Mouse (Mus musculus): ENCODE measurements at regions not wholly inside any gene's neighbourhood (a gene's known extent, or its start where the extent isn't known, plus 50 kb on each side); places are given as distances from the start of the nearest gene placed in this dataset.
"Not testable (repeated sequence)": the region's sequence is repeated elsewhere in the genome, so short reads cannot be mapped to it uniquely, and the experiment has no call there.

GRCm38 (mm10) chr13:97484808-97485545 is 244.1 kb downstream of the Enc1 start:
- Histone ChIP-seq H3K27me3 (replicated peaks) (no peaks in the 10 kb centered on the region), H3K27ac (no peak overlapping the region), H3K4me1 (peaks cover 26% of the 10 kb centered on the region), H3K9ac (no peak overlapping the region), H3K4me3 (no peak overlapping the region), H3K9me3 (no peaks in the 10 kb centered on the region), H3K4me2 (no peak overlapping the region), H3K36me3 (replicated peaks) (no peaks in the 10 kb centered on the region)
- no peak for ATAC-seq (replicated peaks)
- WGBS, result 90% methylated on average over 20 of the region's 20 CpGs

GRCm38 (mm10) chr13:97483681-97484080 is 242.8 kb downstream of the Enc1 start:
- ATAC-seq (replicated peaks), result no peak
- H3K27ac ChIP-seq, result no peak overlapping the region
- no peak overlapping the region for H3K4me2 ChIP-seq
- H3K9ac ChIP-seq, result no peak overlapping the region
- WGBS, result 77% methylated on average over 8 of the region's 8 CpGs
- no peaks in the 10 kb centered on the region for H3K27me3 ChIP-seq (replicated peaks)
- no peaks in the 10 kb centered on the region for H3K9me3 ChIP-seq
- H3K36me3 ChIP-seq (replicated peaks), result no peaks in the 10 kb centered on the region
- no peak overlapping the region for H3K4me3 ChIP-seq
- H3K4me1 ChIP-seq, result peaks cover 16% of the 10 kb centered on the region

- Histone ChIP-seq H3K27ac (no peak overlapping the region), H3K4me2 (no peak overlapping the region), H3K9me3 (no peaks in the 10 kb centered on the region), H3K4me1 (peaks cover 5% of the 10 kb centered on the region; the same call in 1 of the 2 replicates), H3K36me3 (replicated peaks) (no peaks in the 10 kb centered on the region), H3K4me3 (no peak overlapping the region), H3K27me3 (replicated peaks) (no peaks in the 10 kb centered on the region), H3K9ac (no peak overlapping the region)
- WGBS, result 95% methylated on average over 3 of the region's 3 CpGs
- ATAC-seq (replicated peaks), result no peak
Observed at GRCm38 (mm10) chr13:97482439-97482946, 241.6 kb downstream of the Enc1 start.

- no peaks in the 10 kb centered on the region for H3K27me3 ChIP-seq (replicated peaks)
Observed at GRCm38 (mm10) chr13:97481259-97481658, 240.4 kb downstream of the Enc1 start.

GRCm38 (mm10) chr13:97479066-97479586 is 238.2 kb downstream of the Enc1 start:
- ATAC-seq (replicated peaks), result no peak
- Histone ChIP-seq H3K9me3 (no peaks in the 10 kb centered on the region), H3K36me3 (replicated peaks) (no peaks in the 10 kb centered on the region), H3K9ac (no peak overlapping the region), H3K27me3 (replicated peaks) (no peaks in the 10 kb centered on the region), H3K4me2 (no peak overlapping the region), H3K4me3 (no peak overlapping the region), H3K4me1 (no peaks in the 10 kb centered on the region), H3K27ac (no peak overlapping the region)
- WGBS, result 93% methylated on average over 10 of the region's 10 CpGs

More at GRCm38 (mm10) chr13:97481259-97481658, 240.4 kb downstream of the Enc1 start:
- Histone ChIP-seq H3K36me3 (replicated peaks) (no peaks in the 10 kb centered on the region), H3K9me3 (no peaks in the 10 kb centered on the region), H3K4me3 (no peak overlapping the region), H3K27ac (no peak overlapping the region), H3K9ac (no peak overlapping the region), H3K4me1 (no peaks in the 10 kb centered on the region), H3K4me2 (no peak overlapping the region)
- WGBS, result 84% methylated on average over 2 of the region's 2 CpGs
- no peak for ATAC-seq (replicated peaks)

- H3K4me3 ChIP-seq, result no peak overlapping the region
- no peaks in the 10 kb centered on the region for H3K36me3 ChIP-seq (replicated peaks)
- ATAC-seq (replicated peaks), result no peak
- no peaks in the 10 kb centered on the region for H3K27me3 ChIP-seq (replicated peaks)
- H3K4me1 ChIP-seq, result peaks cover 16% of the 10 kb centered on the region
- H3K27ac ChIP-seq, result no peak overlapping the region
- 87% methylated on average over 3 of the region's 3 CpGs for WGBS
- H3K9ac ChIP-seq, result no peak overlapping the region
- H3K9me3 ChIP-seq, result no peaks in the 10 kb centered on the region
- no peak overlapping the region for H3K4me2 ChIP-seq
Observed at GRCm38 (mm10) chr13:97473971-97474365, 233.1 kb downstream of the Enc1 start.

- no peak overlapping the region for H3K4me3 ChIP-seq
- H3K36me3 ChIP-seq (replicated peaks), result no peaks in the 10 kb centered on the region
- H3K27ac ChIP-seq, result no peak overlapping the region
- no peaks in the 10 kb centered on the region for H3K9me3 ChIP-seq
- no peak for ATAC-seq (replicated peaks)
- no peak overlapping the region for H3K4me2 ChIP-seq
- H3K4me1 ChIP-seq, result peaks cover 20% of the 10 kb centered on the region
- WGBS, result 94% methylated on average over 7 of the region's 7 CpGs
- no peaks in the 10 kb centered on the region for H3K27me3 ChIP-seq (replicated peaks)
- H3K9ac ChIP-seq, result no peak overlapping the region
Observed at GRCm38 (mm10) chr13:97473256-97473970, 232.5 kb downstream of the Enc1 start.

GRCm38 (mm10) chr13:97469999-97470398 is 229.1 kb downstream of the Enc1 start:
- Histone ChIP-seq H3K9me3 (no peaks in the 10 kb centered on the region), H3K4me3 (no peak overlapping the region), H3K9ac (no peak overlapping the region), H3K27ac (peak overlapping the region; percentile 55; the same call in 1 of the 2 replicates), H3K4me1 (peaks cover 20% of the 10 kb centered on the region), H3K27me3 (replicated peaks) (no peaks in the 10 kb centered on the region), H3K4me2 (no peak overlapping the region), H3K36me3 (replicated peaks) (no peaks in the 10 kb centered on the region)
- no peak for ATAC-seq (replicated peaks)
- 57% methylated on average over 10 of the region's 10 CpGs for WGBS

GRCm38 (mm10) chr13:97468874-97469593 is 228.1 kb downstream of the Enc1 start:
- H3K4me1 ChIP-seq, result peaks cover 20% of the 10 kb centered on the region
- H3K4me3 ChIP-seq, result no peak overlapping the region
- H3K27ac ChIP-seq, result peak overlapping the region; percentile 55
- 52% methylated on average over 10 of the region's 10 CpGs for WGBS
- ATAC-seq (replicated peaks), result peak; percentile 79; the same call in 1 of the 2 replicates
- no peaks in the 10 kb centered on the region for H3K27me3 ChIP-seq (replicated peaks)
- no peaks in the 10 kb centered on the region for H3K9me3 ChIP-seq
- no peak overlapping the region for H3K4me2 ChIP-seq
- no peaks in the 10 kb centered on the region for H3K36me3 ChIP-seq (replicated peaks)
- H3K9ac ChIP-seq, result no peak overlapping the region

- not testable (repeated sequence) for H3K27me3 ChIP-seq (replicated peaks); H3K9ac ChIP-seq; ATAC-seq (replicated peaks); H3K36me3 ChIP-seq (replicated peaks); H3K9me3 ChIP-seq; H3K4me3 ChIP-seq; H3K4me2 ChIP-seq; H3K27ac ChIP-seq
- H3K4me1 ChIP-seq, result peaks cover 20% of the 10 kb centered on the region
- 83% methylated on average over 1 of the region's 1 CpGs for WGBS
Observed at GRCm38 (mm10) chr13:97466585-97466984, 225.7 kb downstream of the Enc1 start.

GRCm38 (mm10) chr13:97463798-97464197 is 222.9 kb downstream of the Enc1 start:
- WGBS, result 90% methylated on average over 8 of the region's 8 CpGs
- no peak for ATAC-seq (replicated peaks)
- no peaks in the 10 kb centered on the region for H3K36me3 ChIP-seq (replicated peaks)

GRCm38 (mm10) chr13:97462884-97463235 is 222.0 kb downstream of the Enc1 start:
- H3K4me3 ChIP-seq, result no peak overlapping the region
- no peak overlapping the region for H3K4me2 ChIP-seq
- WGBS, result 85% methylated on average over 2 of the region's 2 CpGs
- H3K36me3 ChIP-seq (replicated peaks), result no peaks in the 10 kb centered on the region
- no peak overlapping the region for H3K9ac ChIP-seq
- ATAC-seq (replicated peaks), result no peak
- H3K27me3 ChIP-seq (replicated peaks), result no peaks in the 10 kb centered on the region
- H3K4me1 ChIP-seq, result no peaks in the 10 kb centered on the region
- H3K27ac ChIP-seq, result no peak overlapping the region
- no peaks in the 10 kb centered on the region for H3K9me3 ChIP-seq

More at GRCm38 (mm10) chr13:97463798-97464197, 222.9 kb downstream of the Enc1 start:
- Histone ChIP-seq H3K9ac (no peak overlapping the region), H3K4me1 (peaks cover 2% of the 10 kb centered on the region; the same call in 1 of the 2 replicates), H3K9me3 (no peaks in the 10 kb centered on the region), H3K4me3 (no peak overlapping the region), H3K4me2 (no peak overlapping the region), H3K27me3 (replicated peaks) (no peaks in the 10 kb centered on the region), H3K27ac (no peak overlapping the region)
